Mouse (Mus musculus): ENCODE data around the gene Pimreg. TPM values are rescaled to one million over a fixed set of nuclear protein-coding genes. Genes with fewer than 3 reads are reported as not detected.

Pimreg gene
- polyA plus RNA-seq, 1 experiment from 2014 or later, result 74.9 TPM

- Histone ChIP-seq H3K36me3 (ENCODE audit: control insufficient read depth, insufficient read depth, low read length) (no peaks in the 10 kb centered on the region), H3K4me1 (replicated peaks; ENCODE audit: control insufficient read depth, insufficient read depth, low read length) (no peaks in the 10 kb centered on the region), H3K9me3 (ENCODE audit: control insufficient read depth, low read length) (no peaks in the 10 kb centered on the region), H3K27ac (ENCODE audit: low read depth, low read length) (no peak overlapping the region), H3K4me3 (ENCODE audit: low read depth, low read length) (no peak overlapping the region), H3K27me3 (replicated peaks; ENCODE audit: control insufficient read depth, insufficient read depth, low read length) (no peaks in the 10 kb centered on the region), H3K4me2 (no peak overlapping the region), H3K9ac (ENCODE audit: low read depth, low read length) (no peak overlapping the region)
- ATAC-seq (replicated peaks; ENCODE audit: low FRiP score) (no peak), DNase-seq (ENCODE audit: low spot score) (peak; percentile 28)
- WGBS, result 40% methylated on average over 10 of the region's 10 CpGs
Measured at GRCm38 (mm10) chr11:72023581-72023980, 18.3 kb upstream of the Pimreg start.

- H3K9ac ChIP-seq (ENCODE audit: low read depth, low read length), result no peak overlapping the region
- no peaks in the 10 kb centered on the region for H3K4me1 ChIP-seq (replicated peaks; ENCODE audit: control insufficient read depth, insufficient read depth, low read length)
- no peak overlapping the region for H3K4me2 ChIP-seq
- peaks cover 5% of the 10 kb centered on the region; the same call in 1 of the 2 replicates for H3K27me3 ChIP-seq (replicated peaks; ENCODE audit: control insufficient read depth, insufficient read depth, low read length)
- DNase-seq (ENCODE audit: low spot score) (no peak), ATAC-seq (replicated peaks; ENCODE audit: low FRiP score) (0 out of 2 replicates have a peak, but pooled peaks have one; percentile 35)
- 37% methylated on average over 5 of the region's 5 CpGs for WGBS
- H3K36me3 ChIP-seq (ENCODE audit: control insufficient read depth, insufficient read depth, low read length), result no peaks in the 10 kb centered on the region
- H3K27ac ChIP-seq (ENCODE audit: low read depth, low read length), result no peak overlapping the region
- H3K9me3 ChIP-seq (ENCODE audit: control insufficient read depth, low read length), result no peaks in the 10 kb centered on the region
- H3K4me3 ChIP-seq (ENCODE audit: low read depth, low read length), result no peak overlapping the region
Measured at GRCm38 (mm10) chr11:72024193-72024781, 17.5 kb upstream of the Pimreg start.

- Histone ChIP-seq H3K27ac (ENCODE audit: low read depth, low read length) (no peak overlapping the region), H3K9ac (ENCODE audit: low read depth, low read length) (no peak overlapping the region), H3K9me3 (ENCODE audit: control insufficient read depth, low read length) (no peaks in the 10 kb centered on the region), H3K4me2 (no peak overlapping the region), H3K4me3 (ENCODE audit: low read depth, low read length) (no peak overlapping the region), H3K36me3 (ENCODE audit: control insufficient read depth, insufficient read depth, low read length) (no peaks in the 10 kb centered on the region), H3K4me1 (replicated peaks; ENCODE audit: control insufficient read depth, insufficient read depth, low read length) (no peaks in the 10 kb centered on the region), H3K27me3 (replicated peaks; ENCODE audit: control insufficient read depth, insufficient read depth, low read length) (peaks cover 15% of the 10 kb centered on the region)
- no peak for ATAC-seq (replicated peaks; ENCODE audit: low FRiP score)
- DNase-seq (ENCODE audit: low spot score), result no peak
- 30% methylated on average over 5 of the region's 5 CpGs for WGBS
Measured at GRCm38 (mm10) chr11:72025843-72026242, 16.0 kb upstream of the Pimreg start.

GRCm38 (mm10) chr11:72026516-72026915 lies 15.3 kb upstream of the Pimreg start:
- Histone ChIP-seq H3K9me3 (ENCODE audit: control insufficient read depth, low read length) (no peaks in the 10 kb centered on the region), H3K4me3 (ENCODE audit: low read depth, low read length) (no peak overlapping the region), H3K27me3 (replicated peaks; ENCODE audit: control insufficient read depth, insufficient read depth, low read length) (peaks cover 15% of the 10 kb centered on the region), H3K4me1 (replicated peaks; ENCODE audit: control insufficient read depth, insufficient read depth, low read length) (no peaks in the 10 kb centered on the region), H3K36me3 (ENCODE audit: control insufficient read depth, insufficient read depth, low read length) (no peaks in the 10 kb centered on the region), H3K4me2 (no peak overlapping the region), H3K9ac (ENCODE audit: low read depth, low read length) (no peak overlapping the region), H3K27ac (ENCODE audit: low read depth, low read length) (no peak overlapping the region)
- no peak for ATAC-seq (replicated peaks; ENCODE audit: low FRiP score)
- WGBS, result 88% methylated on average over 9 of the region's 9 CpGs
- DNase-seq (ENCODE audit: low spot score), result no peak

GRCm38 (mm10) chr11:72027836-72028235 lies 14.0 kb upstream of the Pimreg start:
- Histone ChIP-seq H3K4me1 (replicated peaks; ENCODE audit: control insufficient read depth, insufficient read depth, low read length) (no peaks in the 10 kb centered on the region), H3K4me2 (no peak overlapping the region), H3K9ac (ENCODE audit: low read depth, low read length) (no peak overlapping the region), H3K4me3 (ENCODE audit: low read depth, low read length) (no peak overlapping the region), H3K9me3 (ENCODE audit: control insufficient read depth, low read length) (no peaks in the 10 kb centered on the region), H3K27me3 (replicated peaks; ENCODE audit: control insufficient read depth, insufficient read depth, low read length) (peaks cover 15% of the 10 kb centered on the region), H3K36me3 (ENCODE audit: control insufficient read depth, insufficient read depth, low read length) (no peaks in the 10 kb centered on the region), H3K27ac (ENCODE audit: low read depth, low read length) (no peak overlapping the region)
- ATAC-seq (replicated peaks; ENCODE audit: low FRiP score) (no peak), DNase-seq (ENCODE audit: low spot score) (no peak)
- WGBS, result 70% methylated on average over 9 of the region's 9 CpGs

- H3K9me3 ChIP-seq (ENCODE audit: control insufficient read depth, low read length), result no peaks in the 10 kb centered on the region
- H3K4me2 ChIP-seq, result no peak overlapping the region
- H3K4me3 ChIP-seq (ENCODE audit: low read depth, low read length), result no peak overlapping the region
- no peak overlapping the region for H3K27ac ChIP-seq (ENCODE audit: low read depth, low read length)
- no peak for ATAC-seq (replicated peaks; ENCODE audit: low FRiP score)
- DNase-seq (ENCODE audit: low spot score), result no peak
- peaks cover 15% of the 10 kb centered on the region for H3K27me3 ChIP-seq (replicated peaks; ENCODE audit: control insufficient read depth, insufficient read depth, low read length)
- no peaks in the 10 kb centered on the region for H3K36me3 ChIP-seq (ENCODE audit: control insufficient read depth, insufficient read depth, low read length)
- H3K4me1 ChIP-seq (replicated peaks; ENCODE audit: control insufficient read depth, insufficient read depth, low read length), result no peaks in the 10 kb centered on the region
- WGBS, result 23% methylated on average over 23 of the region's 23 CpGs
- H3K9ac ChIP-seq (ENCODE audit: low read depth, low read length), result no peak overlapping the region
Measured at GRCm38 (mm10) chr11:72029143-72029542, 12.7 kb upstream of the Pimreg start.

GRCm38 (mm10) chr11:72031353-72031752 lies 10.5 kb upstream of the Pimreg start:
- Histone ChIP-seq H3K4me3 (ENCODE audit: low read depth, low read length) (no peak overlapping the region), H3K27me3 (replicated peaks; ENCODE audit: control insufficient read depth, insufficient read depth, low read length) (peaks cover 15% of the 10 kb centered on the region), H3K4me1 (replicated peaks; ENCODE audit: control insufficient read depth, insufficient read depth, low read length) (no peaks in the 10 kb centered on the region), H3K4me2 (no peak overlapping the region), H3K9me3 (ENCODE audit: control insufficient read depth, low read length) (no peaks in the 10 kb centered on the region), H3K27ac (ENCODE audit: low read depth, low read length) (no peak overlapping the region), H3K9ac (ENCODE audit: low read depth, low read length) (no peak overlapping the region), H3K36me3 (ENCODE audit: control insufficient read depth, insufficient read depth, low read length) (no peaks in the 10 kb centered on the region)
- DNase-seq (ENCODE audit: low spot score) (no peak), ATAC-seq (replicated peaks; ENCODE audit: low FRiP score) (no peak)
- WGBS, result 80% methylated on average over 7 of the region's 7 CpGs

GRCm38 (mm10) chr11:72032091-72032490 lies 9.7 kb upstream of the Pimreg start:
- H3K27me3 ChIP-seq (replicated peaks; ENCODE audit: control insufficient read depth, insufficient read depth, low read length), result peaks cover 15% of the 10 kb centered on the region
- no peaks in the 10 kb centered on the region for H3K4me1 ChIP-seq (replicated peaks; ENCODE audit: control insufficient read depth, insufficient read depth, low read length)
- WGBS, result 77% methylated on average over 4 of the region's 4 CpGs
- no peak overlapping the region for H3K4me2 ChIP-seq
- no peak for DNase-seq (ENCODE audit: low spot score)
- no peak overlapping the region for H3K27ac ChIP-seq (ENCODE audit: low read depth, low read length)
- H3K9me3 ChIP-seq (ENCODE audit: control insufficient read depth, low read length), result no peaks in the 10 kb centered on the region
- H3K4me3 ChIP-seq (ENCODE audit: low read depth, low read length), result no peak overlapping the region
- H3K9ac ChIP-seq (ENCODE audit: low read depth, low read length), result no peak overlapping the region
- ATAC-seq (replicated peaks; ENCODE audit: low FRiP score), result no peak
- no peaks in the 10 kb centered on the region for H3K36me3 ChIP-seq (ENCODE audit: control insufficient read depth, insufficient read depth, low read length)

- ATAC-seq (replicated peaks; ENCODE audit: low FRiP score), result no peak
- WGBS, result 79% methylated on average over 3 of the region's 3 CpGs
- Histone ChIP-seq H3K9ac (ENCODE audit: low read depth, low read length) (no peak overlapping the region), H3K4me3 (ENCODE audit: low read depth, low read length) (no peak overlapping the region), H3K27me3 (replicated peaks; ENCODE audit: control insufficient read depth, insufficient read depth, low read length) (peaks cover 15% of the 10 kb centered on the region), H3K36me3 (ENCODE audit: control insufficient read depth, insufficient read depth, low read length) (no peaks in the 10 kb centered on the region), H3K4me2 (no peak overlapping the region), H3K9me3 (ENCODE audit: control insufficient read depth, low read length) (no peaks in the 10 kb centered on the region), H3K4me1 (replicated peaks; ENCODE audit: control insufficient read depth, insufficient read depth, low read length) (no peaks in the 10 kb centered on the region), H3K27ac (ENCODE audit: low read depth, low read length) (no peak overlapping the region)
- no peak for DNase-seq (ENCODE audit: low spot score)
Measured at GRCm38 (mm10) chr11:72032589-72032988, 9.2 kb upstream of the Pimreg start.
